Mouse (Mus musculus): ENCODE data around the gene Coro1b. TPM values are rescaled to one million over a fixed set of nuclear protein-coding genes. Genes with fewer than 3 reads are reported as not detected.
A peak's percentile ranks its signal among the peaks of the same experiment; 100 is the strongest.

Coro1b gene
- polyA plus RNA-seq, 1 experiment from 2014 or later, result 64.4 TPM

DNA sequence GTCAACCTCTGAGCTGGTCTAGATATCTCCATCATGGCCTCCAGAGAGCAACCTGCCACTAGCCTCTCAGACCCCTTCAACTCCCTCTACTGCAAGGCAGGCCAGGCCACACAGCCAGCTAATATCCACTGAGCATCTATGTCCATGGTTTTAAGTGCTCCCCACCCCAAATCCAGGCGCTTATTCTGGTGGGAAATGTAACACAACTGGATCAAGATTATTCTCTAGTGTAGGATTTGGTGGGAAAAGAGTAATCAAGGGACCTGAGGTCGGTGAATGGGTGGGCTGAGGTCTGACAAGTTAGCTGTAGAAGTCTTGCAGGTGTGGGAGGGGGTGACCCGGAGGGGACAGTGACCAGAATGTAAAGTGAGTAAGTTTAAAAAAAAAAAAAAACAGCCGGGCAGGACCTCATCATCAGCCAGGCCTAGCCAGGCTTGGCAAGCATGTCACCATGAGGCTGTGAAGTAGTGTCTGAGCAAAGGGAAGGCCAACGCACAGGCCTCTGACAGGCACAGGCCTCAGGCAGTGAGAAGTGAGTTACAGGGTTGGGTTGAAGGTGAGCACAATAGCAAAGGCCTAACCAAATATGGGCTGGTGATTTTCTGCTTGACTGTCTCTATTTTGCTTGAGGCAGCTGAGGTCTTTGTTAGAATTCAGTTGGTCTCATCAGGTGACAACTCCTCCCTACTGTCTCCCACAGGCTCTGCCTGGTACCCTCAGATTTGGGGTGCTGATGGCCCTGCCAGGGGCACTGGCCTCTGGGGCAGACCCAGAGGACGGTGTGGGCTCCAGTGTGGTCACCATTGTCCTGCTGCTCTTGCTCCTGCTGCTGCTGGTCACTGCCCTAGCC is 7.0 kb downstream of the Coro1b start:
- Histone ChIP-seq H3K4me1 (ENCODE audit: insufficient read depth) (peaks cover 10% of the 10 kb centered on the region), H3K9ac (replicated peaks) (peak overlapping the region; percentile 55; the same call in 1 of the 2 replicates), H3K27me3 (ENCODE audit: insufficient read depth, low read length) (no peaks in the 10 kb centered on the region), H3K4me2 (ENCODE audit: low read depth, low read length) (peak overlapping the region; percentile 45), H3K36me3 (replicated peaks; ENCODE audit: insufficient read depth, low read length) (peaks cover 57% of the 10 kb centered on the region), H3K27ac (ENCODE audit: low read depth) (peak overlapping the region; percentile 67), H3K9me3 (ENCODE audit: low read length) (no peaks in the 10 kb centered on the region), H3K4me3 (ENCODE audit: low read depth, low read length) (peak overlapping the region; percentile 41)
- TF ChIP-seq CTCF (IDR thresholded peaks at IDR 0.05; ENCODE audit: low read depth) (no peak), EP300 (IDR thresholded peaks at IDR 0.05; ENCODE audit: low read depth) (no peak)
- 47% methylated on average over 6 of the region's 6 CpGs for WGBS (ENCODE audit: insufficient replicate concordance)
- DNase-seq, result no peak
- no peak for ATAC-seq

- ATAC-seq (no peak), DNase-seq (no peak)
- Histone ChIP-seq H3K27me3 (ENCODE audit: insufficient read depth, low read length) (no peaks in the 10 kb centered on the region), H3K4me2 (ENCODE audit: low read depth, low read length) (peak overlapping the region; percentile 45), H3K4me3 (ENCODE audit: low read depth, low read length) (no peak overlapping the region), H3K36me3 (replicated peaks; ENCODE audit: insufficient read depth, low read length) (peaks cover 50% of the 10 kb centered on the region), H3K4me1 (ENCODE audit: insufficient read depth) (peaks cover 5% of the 10 kb centered on the region; the same call in 1 of the 2 replicates), H3K9ac (replicated peaks) (peak overlapping the region; percentile 26; the same call in 1 of the 2 replicates), H3K27ac (ENCODE audit: low read depth) (peak overlapping the region; percentile 67), H3K9me3 (ENCODE audit: low read length) (no peaks in the 10 kb centered on the region)
- WGBS (ENCODE audit: insufficient replicate concordance), result 59% methylated on average over 19 of the region's 20 CpGs
- no peak for TF ChIP-seq CTCF (IDR thresholded peaks at IDR 0.05; ENCODE audit: low read depth)
- TF ChIP-seq EP300 (IDR thresholded peaks at IDR 0.05; ENCODE audit: low read depth), result no peak
These were observed 7.7 kb downstream of the Coro1b start for GRCm38 (mm10) chr19:4156073-4156579.

GRCm38 (mm10) chr19:4156771-4157170 is 8.4 kb downstream of the Coro1b start:
- H3K4me2 ChIP-seq (ENCODE audit: low read depth, low read length), result no peak overlapping the region
- no peaks in the 10 kb centered on the region for H3K9me3 ChIP-seq (ENCODE audit: low read length)
- peaks cover 5% of the 10 kb centered on the region; the same call in 1 of the 2 replicates for H3K4me1 ChIP-seq (ENCODE audit: insufficient read depth)
- no peak overlapping the region for H3K27ac ChIP-seq (ENCODE audit: low read depth)
- H3K9ac ChIP-seq (replicated peaks), result no peak overlapping the region
- no peak overlapping the region for H3K4me3 ChIP-seq (ENCODE audit: low read depth, low read length)
- no peak for DNase-seq
- no peaks in the 10 kb centered on the region for H3K27me3 ChIP-seq (ENCODE audit: insufficient read depth, low read length)
- H3K36me3 ChIP-seq (replicated peaks; ENCODE audit: insufficient read depth, low read length), result peaks cover 49% of the 10 kb centered on the region
- 81% methylated on average over 12 of the region's 12 CpGs for WGBS (ENCODE audit: insufficient replicate concordance)
- ATAC-seq, result no peak
- no peak for TF ChIP-seq CTCF (IDR thresholded peaks at IDR 0.05; ENCODE audit: low read depth)
- no peak for TF ChIP-seq EP300 (IDR thresholded peaks at IDR 0.05; ENCODE audit: low read depth)

DNA sequence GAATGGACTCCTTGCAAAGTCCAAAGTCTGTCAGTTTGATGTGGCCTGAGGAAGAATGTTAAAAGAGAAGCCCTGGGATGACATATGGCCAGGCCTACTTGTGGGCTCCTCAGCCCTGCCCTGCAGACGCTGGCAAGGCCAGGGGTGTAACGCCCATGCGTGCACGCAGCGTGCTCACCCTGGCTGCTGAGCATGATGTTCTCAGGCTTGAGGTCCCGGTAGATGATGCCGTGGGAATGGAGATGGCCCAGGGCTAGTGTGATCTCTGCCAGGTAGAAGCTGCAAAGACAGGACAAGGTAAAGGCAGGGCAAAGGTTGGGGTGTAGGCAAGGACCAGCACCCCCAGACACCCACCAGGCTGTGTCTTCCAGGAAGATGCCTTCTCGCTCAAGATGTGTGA is 10.6 kb downstream of the Coro1b start:
- no peak overlapping the region for H3K4me2 ChIP-seq (ENCODE audit: low read depth, low read length)
- H3K4me1 ChIP-seq (ENCODE audit: insufficient read depth), result peaks cover 22% of the 10 kb centered on the region
- H3K9me3 ChIP-seq (ENCODE audit: low read length), result no peaks in the 10 kb centered on the region
- no peak overlapping the region for H3K27ac ChIP-seq (ENCODE audit: low read depth)
- ATAC-seq (no peak), DNase-seq (no peak)
- 90% methylated on average over 8 of the region's 8 CpGs for WGBS (ENCODE audit: insufficient replicate concordance)
- H3K4me3 ChIP-seq (ENCODE audit: low read depth, low read length), result no peak overlapping the region
- H3K9ac ChIP-seq (replicated peaks), result no peak overlapping the region
- TF ChIP-seq EP300 (IDR thresholded peaks at IDR 0.05; ENCODE audit: low read depth) (no peak), CTCF (IDR thresholded peaks at IDR 0.05; ENCODE audit: low read depth) (no peak)
- peaks cover 33% of the 10 kb centered on the region for H3K36me3 ChIP-seq (replicated peaks; ENCODE audit: insufficient read depth, low read length)
- H3K27me3 ChIP-seq (ENCODE audit: insufficient read depth, low read length), result no peaks in the 10 kb centered on the region

- H3K9ac ChIP-seq (replicated peaks), result peak within 1 kb of the TSS; percentile 88
- WGBS (ENCODE audit: insufficient replicate concordance), result 6% methylated on average over 42 of the region's 42 CpGs
- DNase-seq (peak; percentile 96), ATAC-seq (peak; percentile 88)
- no peak for TF ChIP-seq CTCF (IDR thresholded peaks at IDR 0.05; ENCODE audit: low read depth)
- TF ChIP-seq EP300 (IDR thresholded peaks at IDR 0.05; ENCODE audit: low read depth), result peak; percentile 75
- H3K9me3 ChIP-seq (ENCODE audit: low read length), result no peaks in the 10 kb centered on the region
- H3K4me1 ChIP-seq (ENCODE audit: insufficient read depth), result peaks cover 24% of the 10 kb centered on the region
- H3K4me3 ChIP-seq (ENCODE audit: low read depth, low read length), result peak within 1 kb of the TSS; percentile 85
- peak within 1 kb of the TSS; percentile 90 for H3K4me2 ChIP-seq (ENCODE audit: low read depth, low read length)
- peaks cover 15% of the 10 kb centered on the region for H3K36me3 ChIP-seq (replicated peaks; ENCODE audit: insufficient read depth, low read length)
- no peaks in the 10 kb centered on the region for H3K27me3 ChIP-seq (ENCODE audit: insufficient read depth, low read length)
- peak within 1 kb of the TSS; percentile 79 for H3K27ac ChIP-seq (ENCODE audit: low read depth)
These were observed 14.5 kb downstream of the Coro1b start, which contains the start of gene Rps6kb2 for GRCm38 (mm10) chr19:4162646-4163542. Gene Rps6kb2 (minus strand): TSS chr19:4163354.

GRCm38 (mm10) chr19:4163543-4163887 is 15.1 kb downstream of the Coro1b start:
- Histone ChIP-seq H3K9ac (replicated peaks) (peak overlapping the region; percentile 88), H3K4me1 (ENCODE audit: insufficient read depth) (peaks cover 24% of the 10 kb centered on the region), H3K9me3 (ENCODE audit: low read length) (no peaks in the 10 kb centered on the region), H3K4me3 (ENCODE audit: low read depth, low read length) (peak overlapping the region; percentile 85), H3K4me2 (ENCODE audit: low read depth, low read length) (peak overlapping the region; percentile 90), H3K36me3 (replicated peaks; ENCODE audit: insufficient read depth, low read length) (peaks cover 13% of the 10 kb centered on the region), H3K27ac (ENCODE audit: low read depth) (peak overlapping the region; percentile 67), H3K27me3 (ENCODE audit: insufficient read depth, low read length) (no peaks in the 10 kb centered on the region)
- DNase-seq (no peak), ATAC-seq (no peak)
- no peak for TF ChIP-seq EP300 (IDR thresholded peaks at IDR 0.05; ENCODE audit: low read depth)
- TF ChIP-seq CTCF (IDR thresholded peaks at IDR 0.05; ENCODE audit: low read depth), result no peak
- WGBS (ENCODE audit: insufficient replicate concordance), result 36% methylated on average over 4 of the region's 4 CpGs

Data from liver, postnatal 0 days (tissue).